ENCODE assay signal across 8 mouse cellular contexts in genomic region chr13:5714191-5714591, GRCm38 (mm10).
DNase-seq lines count a peak whose midpoint lies in the region; ATAC-seq and TF ChIP-seq lines count a peak whose summit lies in the region.

No protein-coding gene starts in this region.

- no peak overlapping the region for H3K9ac ChIP-seq in forebrain, embryonic 15.5 days (replicated peaks)

- H3K27me3 ChIP-seq in heart, embryonic 10.5 days (ENCODE audit: insufficient read depth, poor library complexity, severe bottlenecking): no peaks in the 10 kb centered on the region
- H3K27me3 ChIP-seq in cerebellum, adult 2 months (ENCODE audit: control insufficient read depth, insufficient read depth, low read length): no peaks in the 10 kb centered on the region
- no peaks in the 10 kb centered on the region for H3K27me3 ChIP-seq in forebrain, embryonic 15.5 days

- no peak for TF ChIP-seq POLR2A in cerebellum, adult 2 months (IDR thresholded peaks at IDR 0.05; ENCODE audit: borderline replicate concordance, insufficient read depth, low read length)

- no peak overlapping the region for H3K4me3 ChIP-seq in heart, embryonic 10.5 days
- H3K4me3 ChIP-seq in cerebellum, adult 2 months (replicated peaks; ENCODE audit: insufficient read depth, low read depth, low read length): no peak overlapping the region
- H3K4me3 ChIP-seq in forebrain, embryonic 15.5 days: no peak overlapping the region

- no peak for TF ChIP-seq CTCF in cerebellum, adult 2 months (IDR thresholded peaks at IDR 0.05; ENCODE audit: borderline replicate concordance, insufficient read depth, low read depth, low read length)

- WGBS in heart, embryonic 10.5 days: 69% methylated on average over 12 of the region's 12 CpGs
- 59% methylated on average over 12 of the region's 12 CpGs for WGBS in cerebellum, adult 2 months
- 84% methylated on average over 12 of the region's 12 CpGs for WGBS in forebrain, embryonic 15.5 days

- peak; percentile 62 for ATAC-seq in megakaryocyte, adult 5-6 weeks (ENCODE audit: poor library complexity, severe bottlenecking)
- ATAC-seq in forebrain, embryonic 15.5 days (replicated peaks): no peak

- H3K36me3 ChIP-seq in heart, embryonic 10.5 days: no peaks in the 10 kb centered on the region
- H3K36me3 ChIP-seq in forebrain, embryonic 15.5 days: no peaks in the 10 kb centered on the region

- no peaks in the 10 kb centered on the region for H3K4me1 ChIP-seq in heart, embryonic 10.5 days
- H3K4me1 ChIP-seq in cerebellum, adult 2 months (ENCODE audit: control insufficient read depth, insufficient read depth, low read length): no peaks in the 10 kb centered on the region
- H3K4me1 ChIP-seq in forebrain, embryonic 15.5 days: no peaks in the 10 kb centered on the region

- H3K27ac ChIP-seq in heart, embryonic 10.5 days: no peak overlapping the region
- H3K27ac ChIP-seq in cerebellum, adult 2 months (ENCODE audit: insufficient read depth, low read length): no peak overlapping the region
- no peak overlapping the region for H3K27ac ChIP-seq in forebrain, embryonic 15.5 days (replicated peaks)

- H3K4me2 ChIP-seq in forebrain, embryonic 15.5 days (replicated peaks): no peak overlapping the region

- H3K9me3 ChIP-seq in heart, embryonic 10.5 days: no peaks in the 10 kb centered on the region
- no peaks in the 10 kb centered on the region for H3K9me3 ChIP-seq in forebrain, embryonic 15.5 days

- DNase-seq in heart, adult 11 months: peak; percentile 97
- no peak for DNase-seq in heart, embryonic 10.5 days (ENCODE audit: low spot score)
- peak; percentile 46 for DNase-seq in T-cell, adult 2 months (ENCODE audit: low spot score)
- DNase-seq in gastrocnemius, postnatal 25 days: peak; percentile 57
- DNase-seq in kidney, adult 8-10 months: peak; percentile 28 to 48
- no peak for DNase-seq in cerebellum, adult 2 months

Comparison
In these comparisons a context has a peak if more than half of its experiments do, and no peak if none do; other contexts are left out.
1. DNase-seq: peak in heart, adult 11 months (single experiment), T-cell, adult 2 months (single experiment), gastrocnemius, postnatal 25 days (single experiment) and kidney, adult 8-10 months (2 of 2); none in heart, embryonic 10.5 days (single experiment) and cerebellum, adult 2 months (0 of 2).